Mouse (Mus musculus): ENCODE measurements around the gene Zfp965. TPM values are rescaled to one million over a fixed set of nuclear protein-coding genes. Genes with fewer than 3 reads are reported as not detected.
"Not testable (repeated sequence)": the region's sequence is repeated elsewhere in the genome, so short reads cannot be mapped to it uniquely, and the experiment has no call there.

The Zfp965 gene
- polyA plus RNA-seq (2012; ENCODE audit: insufficient read depth, insufficient read length, low replicate concordance, missing spikeins), result not detected in 2 replicates

DNA sequence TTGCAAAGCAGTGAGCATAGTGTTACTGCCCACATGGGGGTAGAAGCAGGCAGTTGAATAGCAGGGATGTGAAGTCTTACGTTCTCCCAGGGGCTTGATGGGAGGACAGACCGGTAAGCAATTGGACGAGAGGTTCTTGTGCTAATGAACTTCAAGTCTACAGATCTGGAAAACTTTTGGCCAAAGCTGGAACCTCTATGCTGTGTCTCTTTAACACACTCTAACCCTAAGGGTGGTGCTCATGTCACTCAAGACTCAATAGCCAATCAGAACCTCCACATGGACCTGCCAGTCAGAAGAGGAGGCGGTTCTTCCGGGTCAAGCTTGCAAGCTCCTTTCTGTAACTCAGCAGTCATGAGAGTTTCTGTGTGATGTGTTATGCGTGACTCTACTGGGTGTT lies at the start of gene Zfp965:
TSS of gene Zfp965 (plus strand) at position 301 of the 400 bp plus-strand sequence.
- H3K4me3 ChIP-seq (ENCODE audit: insufficient read depth, low read depth, low read length); H3K4me1 ChIP-seq (ENCODE audit: control insufficient read depth, insufficient read depth, low read length); H3K27ac ChIP-seq (ENCODE audit: insufficient read depth, low read depth, low read length): not testable (repeated sequence)
- no CpG with 5 or more reads among the region's 6 CpGs for WGBS

- no CpG with 5 or more reads among the region's 4 CpGs for WGBS
- H3K4me3 ChIP-seq (ENCODE audit: insufficient read depth, low read depth, low read length); H3K4me1 ChIP-seq (ENCODE audit: control insufficient read depth, insufficient read depth, low read length); H3K27ac ChIP-seq (ENCODE audit: insufficient read depth, low read depth, low read length): not testable (repeated sequence)
Observed at GRCm38 (mm10) chr2:175435707-175436106, 34.1 kb upstream of the Zfp965 start, which contains the start of gene Gm4724. Gene Gm4724 (minus strand): TSS chr2:175435807.

Other genes with a start within 250 kb of the Zfp965 start
- gene Gm14440, start 194.9 kb upstream of the Zfp965 start, polyA plus RNA-seq (2012; ENCODE audit: insufficient read depth, insufficient read length, low replicate concordance, missing spikeins), result not detected in 2 replicates
- gene Gm4631, start 131.8 kb upstream of the Zfp965 start, polyA plus RNA-seq (2012; ENCODE audit: insufficient read depth, insufficient read length, low replicate concordance, missing spikeins), result 89.6 TPM in 1 of 2 replicates, not detected in the other
- gene Zfp968, start 97.5 kb upstream of the Zfp965 start, polyA plus RNA-seq (2012; ENCODE audit: insufficient read depth, insufficient read length, low replicate concordance, missing spikeins), result not detected in 2 replicates
- gene Gm4724, start 34.2 kb upstream of the Zfp965 start, polyA plus RNA-seq (2012; ENCODE audit: insufficient read depth, insufficient read length, low replicate concordance, missing spikeins), result not detected in 2 replicates
- gene Gm11007, start 174.0 kb downstream of the Zfp965 start, polyA plus RNA-seq (2012; ENCODE audit: insufficient read depth, insufficient read length, low replicate concordance, missing spikeins), result not detected in 2 replicates
- not detected in 2 replicates for gene Zfp969, start 233.7 kb downstream of the Zfp965 start, polyA plus RNA-seq (2012; ENCODE audit: insufficient read depth, insufficient read length, low replicate concordance, missing spikeins)